Mouse (Mus musculus) C2C12 (cell line): ENCODE data around the gene Tlcd1. TPM values are rescaled to one million over a fixed set of nuclear protein-coding genes. Genes with fewer than 3 reads are reported as not detected.

Source experiments
- H3K27me3 ChIP-seq: one replicate; pipeline ENCODE4 v1.6.1; 2011; ENCODE audit not compliant: control insufficient read depth, insufficient read depth, insufficient read length
- H3K36me3 ChIP-seq: one replicate; pipeline ENCODE4 v1.6.1; 2011; ENCODE audit not compliant: control insufficient read depth, insufficient read depth
- H3K4me3 ChIP-seq: one replicate; pipeline ENCODE4 v1.5.1; 2011; ENCODE audit warnings: mild to moderate bottlenecking, control low read depth; ENCODE audit not compliant: poor library complexity, insufficient read depth, severe bottlenecking
- H3K79me2 ChIP-seq: one replicate; pipeline ENCODE4 v1.6.1; 2011; ENCODE audit not compliant: control insufficient read depth, insufficient read depth
- H3K79me3 ChIP-seq: one replicate; pipeline ENCODE4 v1.6.1; 2011; ENCODE audit warnings: low read depth, control low read depth
- H3ac ChIP-seq: one replicate; pipeline ENCODE3; 2011; ENCODE audit warnings: low read depth; ENCODE audit not compliant: control insufficient read depth, insufficient read length
- CEBPB ChIP-seq: IDR thresholded peaks from one replicate; pipeline ENCODE4 v1.6.1; 2011; ENCODE audit warnings: low read depth, mild to moderate bottlenecking, control low read depth, moderate library complexity
- CTCF ChIP-seq: IDR thresholded peaks from one replicate; pipeline ENCODE4 v1.5.1; 2011; ENCODE audit not compliant: control insufficient read depth, insufficient read depth, insufficient read length
- FOSL1 ChIP-seq: IDR thresholded peaks from one replicate; pipeline ENCODE4 v1.8.0; 2011; ENCODE audit warnings: mild to moderate bottlenecking, low read length; ENCODE audit not compliant: poor library complexity, insufficient read depth, severe bottlenecking
- MAX ChIP-seq: IDR thresholded peaks from one replicate; pipeline ENCODE4 v1.6.1; 2011; ENCODE audit warnings: mild to moderate bottlenecking, control low read depth
- MYOD1 ChIP-seq: IDR thresholded peaks from one replicate; pipeline ENCODE4 v1.6.1; 2011; ENCODE audit warnings: low read depth; ENCODE audit not compliant: control insufficient read depth, insufficient read length
- MYOG ChIP-seq: IDR thresholded peaks from one replicate; pipeline ENCODE4 v1.6.1; 2011; ENCODE audit not compliant: control insufficient read depth, insufficient read length; ENCODE audit errors: extremely low read depth
- USF1 ChIP-seq: IDR thresholded peaks from one replicate; pipeline ENCODE4 v1.6.1; 2011; ENCODE audit warnings: low read depth, mild to moderate bottlenecking, control low read depth, moderate library complexity
- polyA plus RNA-seq: library from polyadenylated mRNA; unstranded; fragments of >200 nt; fragmentation: generic; extraction: Trizol; gene quantifications from one replicate; pipeline ENCODE4 v1.2.1, GENCODE M21; 2012; ENCODE audit warnings: missing spikeins

Gene Tlcd1
- polyA plus RNA-seq, 1 experiment = 15.9 TPM

DNA sequence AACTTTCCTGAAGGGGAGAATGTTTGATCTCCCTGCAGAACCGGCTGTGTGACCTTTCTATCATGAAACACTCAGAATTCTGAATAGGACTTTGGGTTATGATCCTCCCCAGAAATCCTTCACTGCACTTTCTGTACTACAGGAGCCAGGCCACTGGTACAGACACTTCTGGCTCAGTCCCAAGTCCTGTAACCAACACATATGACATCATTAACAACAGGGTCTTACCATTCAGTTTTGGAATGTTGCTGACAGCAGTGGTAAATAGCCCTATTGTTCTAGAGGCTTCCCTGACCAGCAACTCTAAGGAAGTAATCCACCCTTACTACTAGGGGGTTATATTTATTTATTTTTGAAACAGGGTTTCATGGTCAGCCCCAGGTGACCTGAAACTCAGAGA lies 16.6 kb downstream of the Tlcd1 start, which contains the start of gene Proca1:
Proca1 (plus strand) TSS at position 280 of the 400 bp plus-strand sequence.
- Histone ChIP-seq H3K4me3 (no peak within 1 kb of the TSS), H3K79me3 (peaks cover 11% of the 10 kb centered on the region), H3ac (no peak within 1 kb of the TSS), H3K36me3 (peaks cover 57% of the 10 kb centered on the region), H3K79me2 (peaks cover 35% of the 10 kb centered on the region), H3K27me3 (no peaks in the 10 kb centered on the region)
- no peak for TF ChIP-seq MYOG

DNA sequence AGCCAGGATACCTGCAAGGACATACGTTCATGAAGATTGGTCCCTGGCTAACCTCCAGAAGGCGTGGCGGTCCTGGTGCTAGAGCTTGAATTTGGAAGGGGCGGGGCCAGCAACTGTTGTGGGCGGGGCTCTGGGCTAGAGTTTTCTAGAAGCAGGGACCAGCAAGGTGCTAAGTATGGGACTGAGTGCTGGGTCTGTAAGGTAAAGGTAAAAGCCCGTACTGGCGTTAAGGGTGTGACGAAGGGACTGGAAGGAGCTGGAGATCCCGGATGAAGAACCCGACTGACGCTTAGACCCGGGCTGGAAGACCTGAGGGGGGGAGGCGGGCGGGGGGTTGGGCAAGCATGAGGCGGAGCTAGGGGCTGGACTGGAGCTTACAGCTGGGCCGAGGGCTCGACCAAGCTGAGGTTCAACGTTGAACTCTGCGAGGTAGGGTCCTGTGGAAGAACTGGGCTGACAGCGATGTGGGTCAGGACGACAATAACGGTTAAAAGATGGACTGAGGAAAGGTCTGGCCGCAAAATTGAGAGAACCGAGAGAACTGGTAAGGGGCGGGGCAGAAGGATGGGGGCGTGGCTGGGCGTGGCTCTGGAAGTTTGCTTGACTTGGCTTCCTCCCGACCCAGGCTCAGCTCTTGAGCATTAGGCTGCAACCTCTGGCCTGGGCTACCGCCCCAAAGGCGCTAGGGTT lies 18.0 kb downstream of the Tlcd1 start:
- Histone ChIP-seq H3K36me3 (peaks cover 57% of the 10 kb centered on the region), H3K27me3 (no peaks in the 10 kb centered on the region), H3K4me3 (no peak overlapping the region), H3K79me3 (peaks cover 11% of the 10 kb centered on the region), H3K79me2 (peaks cover 21% of the 10 kb centered on the region), H3ac (no peak overlapping the region)
- TF ChIP-seq CTCF (no peak), FOSL1 (no peak), MYOD1 (no peak), MYOG (no peak), MAX (no peak), USF1 (no peak), CEBPB (no peak)

DNA sequence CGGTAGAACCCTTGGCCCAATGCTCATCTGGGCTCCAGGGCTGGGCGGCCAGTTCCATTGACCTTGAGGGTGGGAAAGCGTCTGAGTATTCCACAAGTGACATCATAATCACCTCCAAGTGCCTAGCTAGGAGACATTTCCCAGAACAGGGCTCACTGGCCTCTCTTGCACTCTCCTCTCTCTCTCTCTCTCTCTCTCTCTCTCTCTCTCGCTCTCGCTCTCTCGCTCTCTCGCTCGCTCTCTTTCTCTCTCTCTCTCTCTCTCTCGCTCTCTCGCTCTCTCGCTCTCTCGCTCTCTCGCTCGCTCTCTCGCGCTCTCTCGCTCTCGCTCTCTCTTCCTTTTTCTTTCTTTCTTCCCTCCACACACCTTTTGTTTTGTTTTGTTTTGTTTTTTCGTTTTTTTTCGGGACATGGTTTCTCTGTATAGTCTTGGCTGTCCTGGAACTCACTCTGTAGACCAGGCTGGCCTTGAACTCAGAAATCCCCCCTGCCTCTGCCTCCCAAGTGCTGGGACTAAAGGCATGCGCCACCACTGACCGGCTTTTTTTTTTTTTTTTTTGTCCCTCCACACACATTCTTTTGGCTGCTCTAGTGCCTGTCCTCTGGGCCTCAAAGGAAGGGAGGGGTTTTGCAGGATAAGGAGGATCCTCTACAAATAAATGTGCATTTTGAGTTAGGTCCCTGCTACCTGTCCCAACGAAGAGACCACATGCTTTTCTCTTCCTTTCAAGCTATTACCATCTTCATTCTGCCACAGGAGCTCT lies 18.8 kb downstream of the Tlcd1 start:
- no peak overlapping the region for H3K4me3 ChIP-seq
- TF ChIP-seq USF1 (no peak), MYOD1 (no peak), FOSL1 (no peak), MAX (no peak)
- H3ac ChIP-seq = no peak overlapping the region
- H3K79me2 ChIP-seq = peaks cover 14% of the 10 kb centered on the region
- H3K79me3 ChIP-seq = peaks cover 6% of the 10 kb centered on the region
- peaks cover 51% of the 10 kb centered on the region for H3K36me3 ChIP-seq
- H3K27me3 ChIP-seq = no peaks in the 10 kb centered on the region

DNA sequence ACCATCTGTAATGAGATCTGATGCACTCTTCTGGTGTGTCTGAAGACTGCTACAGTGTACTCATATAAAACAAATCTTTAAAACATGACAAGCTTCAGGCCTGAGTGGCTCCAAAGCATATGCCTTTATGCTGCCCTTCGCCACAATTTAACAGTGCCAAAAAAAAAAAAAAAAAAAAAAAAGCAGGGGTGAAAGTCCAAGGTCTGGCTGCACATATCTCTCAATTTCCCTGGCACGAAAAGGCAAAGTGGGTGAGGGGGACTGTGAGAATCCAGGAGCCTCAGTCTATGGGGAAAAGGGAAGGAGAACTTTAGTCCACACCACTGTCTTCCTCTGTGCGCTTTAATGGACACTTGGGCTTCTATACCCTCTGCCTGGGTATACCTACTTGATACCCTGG lies 25.9 kb downstream of the Tlcd1 start:
- H3K36me3 ChIP-seq = peaks cover 30% of the 10 kb centered on the region
- H3K79me2 ChIP-seq = no peaks in the 10 kb centered on the region
- TF ChIP-seq FOSL1 = no peak
- TF ChIP-seq CTCF = no peak
- no peak for TF ChIP-seq MAX
- no peak for TF ChIP-seq USF1
- TF ChIP-seq MYOD1 = no peak
- no peak for TF ChIP-seq MYOG
- no peak overlapping the region for H3ac ChIP-seq
- H3K4me3 ChIP-seq = no peak overlapping the region
- H3K27me3 ChIP-seq = no peaks in the 10 kb centered on the region
- no peaks in the 10 kb centered on the region for H3K79me3 ChIP-seq

DNA sequence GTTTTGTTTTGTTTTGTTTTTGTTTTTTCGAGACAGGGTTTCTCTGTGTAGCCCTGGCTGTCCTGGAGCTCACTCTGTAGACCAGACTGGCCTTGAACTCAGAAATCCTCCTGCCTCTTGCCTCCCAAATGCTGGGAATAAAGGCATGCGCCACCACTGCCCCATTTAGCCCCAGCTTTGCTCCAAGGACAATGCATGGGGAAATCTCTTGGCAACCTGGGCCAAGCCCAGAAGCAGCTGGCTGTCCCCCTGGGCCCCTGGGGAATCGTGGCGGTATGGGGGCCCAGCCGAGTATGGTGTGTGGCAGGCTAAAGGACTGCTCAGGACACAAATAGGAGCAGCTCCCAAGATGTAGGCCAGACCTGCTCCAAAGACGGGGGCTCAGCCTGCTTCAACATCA lies 27.8 kb downstream of the Tlcd1 start:
- TF ChIP-seq MYOD1 = no peak
- TF ChIP-seq CEBPB = no peak
- no peak for TF ChIP-seq MYOG
- TF ChIP-seq MAX = no peak
- Histone ChIP-seq H3K27me3 (no peaks in the 10 kb centered on the region), H3ac (no peak overlapping the region), H3K36me3 (peaks cover 48% of the 10 kb centered on the region), H3K79me2 (no peaks in the 10 kb centered on the region), H3K79me3 (no peaks in the 10 kb centered on the region), H3K4me3 (no peak overlapping the region)

DNA sequence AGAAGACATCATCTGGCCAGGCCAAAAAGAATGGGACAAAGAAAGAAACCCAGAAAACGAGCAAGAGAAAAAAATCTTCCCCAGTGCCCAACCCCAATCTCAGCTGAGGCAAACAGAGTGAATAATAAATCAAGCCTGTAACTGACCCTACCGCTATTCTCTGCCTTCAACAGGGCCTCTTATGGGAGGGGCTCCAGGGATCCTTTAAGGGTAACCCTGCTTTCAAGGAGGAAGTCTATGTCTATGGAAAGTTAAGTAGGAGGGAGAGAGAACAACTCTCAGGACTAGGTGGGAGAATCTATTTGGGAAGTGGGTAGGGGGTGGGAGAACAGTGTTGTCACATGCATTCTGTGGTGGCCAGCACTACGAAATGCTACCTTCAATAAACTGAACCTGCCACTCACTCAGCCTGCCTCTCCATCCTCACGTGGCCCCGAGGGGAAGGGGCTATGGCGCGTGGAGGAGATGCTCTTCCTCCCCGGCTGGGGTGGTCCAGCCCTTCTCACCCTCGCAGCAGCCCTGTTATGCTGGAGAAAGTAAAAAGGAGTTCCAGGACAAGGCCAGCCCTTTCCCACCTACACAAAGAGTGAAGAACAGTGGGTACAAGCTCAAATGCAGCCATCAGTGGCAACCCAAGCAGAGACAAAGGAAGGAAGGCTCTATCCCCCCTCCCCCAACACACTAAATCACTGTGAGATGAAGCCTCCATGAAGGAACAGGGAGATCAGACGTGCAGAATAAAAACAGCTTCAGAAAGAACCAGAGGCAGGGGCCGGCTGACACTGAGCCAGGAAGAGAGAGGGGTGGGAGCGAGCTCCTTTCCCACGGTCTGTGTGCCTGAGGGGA lies 29.1 kb downstream of the Tlcd1 start:
- Histone ChIP-seq H3K79me2 (no peaks in the 10 kb centered on the region), H3K36me3 (peaks cover 60% of the 10 kb centered on the region), H3ac (no peak overlapping the region), H3K79me3 (no peaks in the 10 kb centered on the region), H3K27me3 (no peaks in the 10 kb centered on the region), H3K4me3 (no peak overlapping the region)
- TF ChIP-seq CTCF (no peak), CEBPB (no peak), MAX (no peak), USF1 (no peak), FOSL1 (no peak), MYOD1 (no peak), MYOG (no peak)
